ENCODE assay signal across 9 mouse cellular contexts in genomic region chr7:29044302-29044701, GRCm38 (mm10).
DNase-seq lines count a peak whose midpoint lies in the region; ATAC-seq lines count a peak whose summit lies in the region.
"Had no signal": no experiment of that assay in that cellular context is flagged by ENCODE, and none has a peak within 500 bp of the region (broad histone marks: within the 10 kb centered on the region; RNA-seq: fewer than 3 reads in every experiment).

No protein-coding gene starts in this region.

- no peak overlapping the region for H3K4me2 ChIP-seq in forebrain, embryonic 16.5 days (ENCODE audit: low read length)
- H3K4me2 ChIP-seq in neural tube, embryonic 11.5 days (ENCODE audit: low read depth) = no peak overlapping the region

- H3K9me3 ChIP-seq in forebrain, embryonic 10.5 days = no peaks in the 10 kb centered on the region; the same call in none of the 2 replicates
- no peaks in the 10 kb centered on the region for H3K9me3 ChIP-seq in forebrain, embryonic 16.5 days (ENCODE audit: control insufficient read depth, low read length)
- H3K9me3 ChIP-seq in neural tube, embryonic 11.5 days (ENCODE audit: control insufficient read depth, low read length) = no peaks in the 10 kb centered on the region
- H3K9me3 ChIP-seq in midbrain, embryonic 10.5 days (replicated peaks) = peaks cover 4% of the 10 kb centered on the region; the same call in 1 of the 2 replicates
- H3K9me3 ChIP-seq: embryonic facial prominence, embryonic 15.5 days had no signal

- WGBS in forebrain, embryonic 10.5 days = 47% methylated on average over 9 of the region's 9 CpGs
- 61% methylated on average over 9 of the region's 9 CpGs for WGBS in forebrain, embryonic 16.5 days
- WGBS in neural tube, embryonic 11.5 days = 45% methylated on average over 9 of the region's 9 CpGs
- 44% methylated on average over 9 of the region's 9 CpGs for WGBS in midbrain, embryonic 10.5 days

- H3K4me3 ChIP-seq in forebrain, embryonic 10.5 days = peak overlapping the region; percentile 17; the same call in 1 of the 2 replicates
- no peak overlapping the region for H3K4me3 ChIP-seq in forebrain, embryonic 16.5 days (replicated peaks; ENCODE audit: low read length)
- H3K4me3 ChIP-seq in neural tube, embryonic 11.5 days (ENCODE audit: low read depth, low read length) = no peak overlapping the region
- peak overlapping the region; percentile 14; the same call in 1 of the 2 replicates for H3K4me3 ChIP-seq in midbrain, embryonic 10.5 days
- H3K4me3 ChIP-seq: embryonic facial prominence, embryonic 15.5 days had no signal

- no peak for ATAC-seq in forebrain, embryonic 16.5 days
- no peak for ATAC-seq in neural tube, embryonic 11.5 days (ENCODE audit: insufficient read depth, low FRiP score, low TSS enrichment)

- peaks cover 13% of the 10 kb centered on the region; the same call in 1 of the 2 replicates for H3K27me3 ChIP-seq in forebrain, embryonic 10.5 days (ENCODE audit: poor library complexity, severe bottlenecking)
- no peaks in the 10 kb centered on the region for H3K27me3 ChIP-seq in forebrain, embryonic 16.5 days (replicated peaks; ENCODE audit: control insufficient read depth, insufficient read depth, low read length)
- no peaks in the 10 kb centered on the region for H3K27me3 ChIP-seq in neural tube, embryonic 11.5 days (ENCODE audit: control insufficient read depth, insufficient read depth, low read length)
- H3K27me3 ChIP-seq in midbrain, embryonic 10.5 days (ENCODE audit: low read depth, poor library complexity, severe bottlenecking) = 0 out of 2 replicates have a peak, but pooled peaks cover 9% of the 10 kb centered on the region
- H3K27me3 ChIP-seq: embryonic facial prominence, embryonic 15.5 days had no signal

- no peak overlapping the region for H3K27ac ChIP-seq in forebrain, embryonic 10.5 days
- H3K27ac ChIP-seq in forebrain, embryonic 16.5 days (ENCODE audit: low read length) = no peak overlapping the region
- no peak overlapping the region for H3K27ac ChIP-seq in neural tube, embryonic 11.5 days (ENCODE audit: low read depth, low read length)
- H3K27ac ChIP-seq in midbrain, embryonic 10.5 days (replicated peaks) = peak overlapping the region; percentile 55

- H3K4me1 ChIP-seq in forebrain, embryonic 10.5 days = peaks cover 50% of the 10 kb centered on the region
- H3K4me1 ChIP-seq in forebrain, embryonic 16.5 days (replicated peaks; ENCODE audit: control insufficient read depth, insufficient read depth, low read length) = peaks cover 24% of the 10 kb centered on the region
- H3K4me1 ChIP-seq in neural tube, embryonic 11.5 days (ENCODE audit: control insufficient read depth, insufficient read depth, low read length) = 0 out of 2 replicates have a peak, but pooled peaks cover 2% of the 10 kb centered on the region
- peaks cover 47% of the 10 kb centered on the region for H3K4me1 ChIP-seq in midbrain, embryonic 10.5 days

- H3K9ac ChIP-seq in forebrain, embryonic 16.5 days (replicated peaks; ENCODE audit: low read depth, low read length) = no peak overlapping the region
- no peak overlapping the region for H3K9ac ChIP-seq in neural tube, embryonic 11.5 days (ENCODE audit: low read length)
- H3K9ac ChIP-seq: embryonic facial prominence, embryonic 15.5 days had no signal

- H3K36me3 ChIP-seq in forebrain, embryonic 10.5 days (replicated peaks) = 0 out of 2 replicates have a peak, but pooled peaks cover 3% of the 10 kb centered on the region
- no peaks in the 10 kb centered on the region for H3K36me3 ChIP-seq in forebrain, embryonic 16.5 days (ENCODE audit: control insufficient read depth, insufficient read depth)
- H3K36me3 ChIP-seq in neural tube, embryonic 11.5 days (ENCODE audit: control insufficient read depth, insufficient read depth, low read length) = no peaks in the 10 kb centered on the region
- H3K36me3 ChIP-seq in midbrain, embryonic 10.5 days = no peaks in the 10 kb centered on the region
- H3K36me3 ChIP-seq: embryonic facial prominence, embryonic 15.5 days had no signal

- DNase-seq in forebrain, embryonic 10.5 days (ENCODE audit: extremely low spot score, low spot score) = no peak
- peak; percentile 36 for DNase-seq in neural tube, embryonic 11.5 days (ENCODE audit: low spot score)
- DNase-seq in neural tube, embryonic 10.5 days (ENCODE audit: extremely low spot score, low spot score) = no peak
- DNase-seq in midbrain, embryonic 10.5 days (ENCODE audit: low spot score) = peak; percentile 40
- DNase-seq in left cerebral cortex, adult 8-10 months (ENCODE audit: low spot score in 2 of 2) = no peak
- no peak for DNase-seq in spleen, postnatal 14 days (ENCODE audit: low spot score in 2 of 2)
- DNase-seq in cerebellum, adult 11 months = no peak

Comparison
In these comparisons a context has a peak if more than half of its experiments do, and no peak if none do; other contexts are left out.
1. DNase-seq: peak in neural tube, embryonic 11.5 days (single experiment) and midbrain, embryonic 10.5 days (single experiment); none in forebrain, embryonic 10.5 days (single experiment), neural tube, embryonic 10.5 days (single experiment), left cerebral cortex, adult 8-10 months (0 of 2), spleen, postnatal 14 days (0 of 2) and cerebellum, adult 11 months (single experiment).
2. H3K4me3 ChIP-seq: peak in forebrain, embryonic 10.5 days (single experiment) and midbrain, embryonic 10.5 days (single experiment); none in forebrain, embryonic 16.5 days (single experiment) and neural tube, embryonic 11.5 days (single experiment).